Mouse (Mus musculus) inflammation-experienced regulatory T-cells, adult 6 months (primary cell): ENCODE data around the gene Mgat5. TPM values are rescaled to one million over a fixed set of nuclear protein-coding genes. Genes with fewer than 3 reads are reported as not detected.

Source experiments
- ATAC-seq: one replicate; pipeline ENCODE4 v1.8.0; 2017
- polyA plus RNA-seq, 3 experiments: library from polyadenylated mRNA; unstranded; fragments of 100-300 nt; shearing (Covaris generic); gene quantifications; one replicate each; pipeline ENCODE4 v1.2.1; 2017

The Mgat5 gene
- polyA plus RNA-seq, 3 experiments from 2014 or later, result 11.6 to 20.6 (median 16.8) TPM

DNA sequence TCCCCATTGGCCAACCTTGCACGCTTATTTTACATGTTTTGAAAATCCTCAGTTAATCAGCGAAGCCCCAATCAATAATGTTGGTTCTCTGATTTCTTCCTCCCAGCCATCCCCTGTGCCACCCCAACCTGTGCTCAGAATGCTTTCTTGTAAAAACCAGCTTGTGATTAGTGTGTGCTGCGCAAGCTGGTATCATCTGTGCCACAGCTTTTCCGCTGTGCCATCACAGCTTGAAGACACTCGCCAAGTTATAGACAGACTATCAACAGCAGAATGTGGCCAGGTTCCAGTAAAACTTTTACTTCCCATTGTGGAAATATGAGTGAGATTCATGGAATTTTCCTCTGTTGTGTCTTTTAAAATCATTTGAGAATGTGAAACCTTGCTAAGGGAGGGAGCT, 190.9 kb downstream of the Mgat5 start:
- no peak for ATAC-seq

DNA sequence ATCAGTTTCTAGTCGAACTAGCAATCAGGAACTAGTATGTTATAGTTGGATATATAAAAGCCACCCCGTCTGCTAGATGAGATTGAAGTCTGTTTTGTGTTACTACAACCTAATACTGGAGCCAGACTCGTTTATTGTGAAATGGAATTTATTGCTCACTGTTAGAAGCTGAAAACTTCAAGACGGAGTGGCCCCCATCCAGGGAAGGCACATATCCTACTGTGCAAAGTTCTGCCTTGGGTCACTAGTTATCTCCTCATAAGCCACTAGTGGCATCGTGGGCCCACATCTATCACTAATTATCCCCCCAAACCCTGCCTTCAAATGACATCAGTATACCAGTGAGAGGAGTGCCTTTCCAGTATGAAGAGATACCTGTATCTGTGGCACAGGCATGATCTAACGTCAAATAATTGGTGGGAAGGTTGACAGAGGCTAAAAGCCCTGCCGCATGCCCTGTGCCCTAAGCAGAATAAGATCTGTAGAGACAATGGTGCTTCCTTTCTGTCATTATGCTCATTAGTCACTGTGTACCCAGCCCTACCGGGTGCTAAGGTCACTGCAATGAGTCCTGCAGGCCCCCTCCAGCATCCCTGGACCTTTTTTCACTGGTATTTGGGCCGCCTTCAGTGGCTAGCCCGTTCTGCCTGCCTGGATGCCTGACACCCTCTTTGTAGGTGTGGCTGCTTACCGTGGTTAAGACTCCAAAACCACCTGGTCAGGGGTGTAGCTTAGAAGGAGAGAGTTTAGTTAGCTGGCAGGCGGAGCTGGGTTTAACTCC, 191.9 kb downstream of the Mgat5 start:
- ATAC-seq, result no peak

GRCm38 (mm10) chr1:127397396-127397795, 192.6 kb downstream of the Mgat5 start:
- no peak for ATAC-seq

GRCm38 (mm10) chr1:127398186-127398585, 193.4 kb downstream of the Mgat5 start:
- ATAC-seq, result no peak

GRCm38 (mm10) chr1:127400198-127400597, 195.4 kb downstream of the Mgat5 start:
- no peak for ATAC-seq

DNA sequence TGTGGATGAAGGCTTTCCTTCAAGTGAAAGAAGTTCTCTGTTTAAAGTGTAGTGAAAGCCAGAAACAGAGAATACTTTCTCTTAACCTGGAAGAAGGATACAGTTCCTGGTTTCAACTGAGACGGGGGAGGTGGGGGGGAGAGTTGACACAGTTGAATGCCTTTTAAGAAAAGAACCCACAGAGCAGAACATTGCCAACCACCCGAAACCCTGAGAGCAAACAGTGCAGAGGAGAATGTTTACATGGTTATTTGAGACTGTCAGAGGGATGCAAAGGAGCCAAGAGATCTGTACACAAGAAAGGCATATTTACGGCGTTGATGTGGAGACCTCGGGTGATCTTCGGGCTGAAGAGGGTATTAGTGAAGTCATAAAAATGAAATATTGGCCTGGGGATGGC, 195.9 kb downstream of the Mgat5 start:
- no peak for ATAC-seq

- no peak for ATAC-seq
Observed at GRCm38 (mm10) chr1:127404655-127405054, 199.8 kb downstream of the Mgat5 start.

DNA sequence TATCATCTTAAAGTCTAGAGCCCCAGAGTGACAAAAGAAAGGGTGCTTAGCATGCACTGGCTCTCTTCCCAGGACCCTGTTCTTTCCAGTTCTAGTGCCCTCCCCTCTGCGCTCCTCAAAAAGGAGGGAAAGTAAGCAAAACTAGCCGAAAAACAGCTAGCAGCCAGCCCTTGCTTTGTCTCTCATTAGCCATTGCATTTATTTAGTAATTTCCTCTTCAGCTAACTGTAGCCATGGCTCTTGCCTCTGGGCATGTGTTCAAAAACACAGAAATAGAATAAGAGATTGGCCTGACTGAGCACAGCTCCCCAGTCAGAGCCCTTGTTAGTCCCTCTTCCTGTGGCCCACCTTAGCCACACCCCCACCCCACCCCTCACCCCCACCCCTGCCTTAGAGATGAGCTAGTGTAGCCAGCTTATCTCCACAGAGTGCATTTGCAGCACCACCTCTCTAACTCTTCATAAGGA, 204.2 kb downstream of the Mgat5 start:
- ATAC-seq, result no peak

DNA sequence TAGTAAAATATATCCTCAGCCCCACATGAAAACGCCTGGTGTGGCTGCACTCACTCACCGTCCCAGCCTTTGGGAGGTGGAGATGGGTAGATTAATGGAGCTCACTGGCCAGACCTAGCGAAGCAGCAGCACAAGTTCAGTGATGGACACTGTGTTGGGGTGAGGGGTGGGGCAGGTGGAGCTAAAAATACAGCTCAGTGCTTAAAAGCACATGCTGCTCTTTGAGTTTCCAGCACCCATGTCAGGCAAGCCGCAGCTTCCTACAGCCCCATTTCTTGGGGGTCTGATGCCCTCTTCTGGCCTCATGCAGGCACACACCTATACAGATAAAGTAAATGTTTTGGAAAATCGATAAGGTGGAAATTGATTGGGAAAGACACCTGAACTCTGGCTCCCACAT, 204.7 kb downstream of the Mgat5 start:
- peak; percentile 78 for ATAC-seq

GRCm38 (mm10) chr1:127414500-127414899, 209.7 kb downstream of the Mgat5 start:
- no peak for ATAC-seq

GRCm38 (mm10) chr1:127415896-127416295, 211.1 kb downstream of the Mgat5 start:
- ATAC-seq, result no peak

- ATAC-seq, result no peak
Observed at GRCm38 (mm10) chr1:127416971-127417370, 212.2 kb downstream of the Mgat5 start.

DNA sequence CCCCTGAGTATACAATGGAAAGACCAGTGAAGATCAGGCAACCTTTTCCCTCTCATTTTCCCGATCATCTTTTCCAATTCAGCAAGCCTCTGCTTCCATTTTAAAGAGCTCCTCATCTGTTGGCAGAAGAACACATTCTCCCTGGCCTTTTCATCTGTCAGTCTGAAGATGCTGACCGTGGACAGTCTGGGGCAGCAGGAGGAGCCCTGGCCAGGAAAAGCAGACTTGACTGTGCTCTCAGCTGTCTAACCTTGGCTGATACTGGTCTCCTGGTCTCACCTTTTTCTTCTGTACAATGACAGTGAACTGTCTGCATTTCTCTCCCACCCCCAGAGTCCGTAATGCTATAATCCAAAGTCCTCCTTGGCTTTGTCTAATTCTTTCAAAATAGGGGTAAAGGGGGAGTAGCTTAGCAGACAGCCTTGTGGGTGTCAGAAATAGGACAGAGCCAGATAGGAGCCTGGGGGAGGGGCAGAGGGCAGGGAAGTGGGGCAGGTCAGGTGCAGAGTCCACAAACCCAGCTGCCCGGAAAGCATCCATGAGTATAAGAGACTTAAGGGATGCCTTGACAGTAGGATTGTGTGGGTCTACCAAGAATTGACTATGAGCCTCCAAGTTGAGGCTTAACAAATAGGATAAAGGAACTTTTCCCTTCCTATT, 214.2 kb downstream of the Mgat5 start:
- ATAC-seq, result no peak

- ATAC-seq, result no peak
Observed at GRCm38 (mm10) chr1:127419581-127419980, 214.8 kb downstream of the Mgat5 start.

DNA sequence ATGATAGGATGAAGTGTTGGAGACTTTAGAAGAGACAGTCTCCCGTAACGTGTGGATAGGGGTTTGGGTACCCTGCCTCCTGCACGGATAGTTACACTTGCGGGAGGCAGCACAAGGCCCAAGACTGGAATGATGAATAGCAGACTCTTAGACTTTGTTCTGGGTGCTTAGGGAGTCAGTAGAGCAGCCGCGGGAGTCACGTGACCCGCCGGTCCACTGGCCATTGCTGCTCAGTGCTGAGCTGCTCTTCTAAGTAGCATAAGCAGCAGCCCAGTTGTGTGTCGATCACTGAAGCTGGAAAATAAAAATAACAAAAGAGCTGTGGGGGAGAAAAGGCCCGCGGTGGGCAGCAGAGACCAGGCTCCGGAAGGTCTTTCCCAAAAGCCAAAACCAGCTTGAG, 215.6 kb downstream of the Mgat5 start:
- no peak for ATAC-seq

DNA sequence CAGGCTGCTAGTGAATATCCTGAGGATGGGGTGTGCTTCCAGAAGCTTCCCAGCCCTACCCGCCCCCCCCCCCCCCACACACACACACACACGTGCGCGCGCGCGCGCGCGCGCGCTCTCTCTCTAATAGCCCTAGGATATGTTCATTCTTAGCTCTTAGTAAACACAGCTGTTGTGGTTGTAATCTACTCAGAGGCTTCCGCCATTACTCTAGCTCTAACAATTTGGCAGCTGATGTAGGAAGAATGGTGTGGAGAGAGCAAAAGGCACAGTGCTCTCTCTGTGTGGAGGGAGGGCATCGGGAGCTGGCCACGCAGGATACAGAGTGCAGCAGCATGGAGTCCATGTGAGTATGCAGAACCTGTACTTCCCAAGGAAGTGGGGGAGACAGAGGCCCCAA, 216.0 kb downstream of the Mgat5 start:
- no peak for ATAC-seq

DNA sequence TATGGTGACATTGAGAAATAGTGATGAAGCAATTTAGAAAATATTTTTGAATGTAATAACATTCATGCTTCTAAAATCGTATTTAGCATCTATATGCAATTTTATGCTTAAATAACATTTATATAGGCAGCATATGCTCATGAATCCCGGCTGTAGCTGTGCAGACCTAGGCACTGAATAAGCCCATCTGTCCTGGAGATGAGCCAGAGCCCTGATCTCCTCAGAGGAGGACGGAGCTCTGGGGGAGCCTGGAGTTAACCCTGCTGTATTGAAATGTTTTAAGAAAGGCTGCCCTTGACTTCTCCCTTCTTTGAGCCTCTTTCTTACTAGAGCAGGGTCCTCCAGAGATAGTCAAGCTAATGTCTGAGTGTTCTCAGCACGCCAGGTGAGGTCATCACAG, 217.8 kb downstream of the Mgat5 start:
- ATAC-seq, result no peak

GRCm38 (mm10) chr1:127425021-127425532, 220.3 kb downstream of the Mgat5 start:
- peak; percentile 72 for ATAC-seq

DNA sequence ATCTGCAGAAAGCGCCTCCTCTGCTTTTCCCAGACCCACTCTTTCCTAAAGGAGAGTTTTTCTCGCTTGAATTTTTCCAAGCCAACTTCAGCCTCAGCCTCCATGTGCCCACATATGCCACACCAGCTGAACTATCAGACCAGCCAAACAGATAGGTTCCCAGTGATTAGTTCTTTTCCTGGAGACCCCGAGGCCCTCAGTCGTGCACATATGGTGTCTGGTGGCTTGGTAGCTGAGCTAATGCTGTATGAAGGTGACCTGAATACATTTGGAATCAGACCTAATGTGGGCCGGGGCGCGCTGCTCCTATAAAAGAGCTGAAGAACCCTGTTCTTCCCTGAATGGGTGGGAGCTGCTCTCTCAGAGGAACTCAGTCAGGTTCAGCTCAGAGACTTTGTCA, 225.5 kb downstream of the Mgat5 start:
- ATAC-seq, result no peak

DNA sequence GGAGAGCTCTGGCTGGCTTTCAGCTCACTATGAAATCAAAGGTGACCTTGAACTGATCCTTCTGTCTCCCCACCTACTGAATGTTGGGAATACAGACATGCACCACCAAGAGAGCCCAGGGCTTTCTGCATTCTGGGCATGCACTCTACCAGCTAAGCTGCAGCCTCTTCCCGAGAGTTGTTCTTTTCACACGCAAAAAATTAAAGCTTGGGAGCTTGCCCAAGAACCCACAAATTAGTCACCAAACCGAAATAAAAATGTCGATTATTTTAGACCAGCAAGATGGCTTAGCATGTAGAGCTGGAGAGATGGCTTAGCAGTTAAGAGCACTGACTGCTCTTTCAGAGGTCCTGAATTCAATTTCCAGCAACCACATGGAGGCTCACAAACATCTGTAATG, 230.0 kb downstream of the Mgat5 start:
- ATAC-seq, result no peak

DNA sequence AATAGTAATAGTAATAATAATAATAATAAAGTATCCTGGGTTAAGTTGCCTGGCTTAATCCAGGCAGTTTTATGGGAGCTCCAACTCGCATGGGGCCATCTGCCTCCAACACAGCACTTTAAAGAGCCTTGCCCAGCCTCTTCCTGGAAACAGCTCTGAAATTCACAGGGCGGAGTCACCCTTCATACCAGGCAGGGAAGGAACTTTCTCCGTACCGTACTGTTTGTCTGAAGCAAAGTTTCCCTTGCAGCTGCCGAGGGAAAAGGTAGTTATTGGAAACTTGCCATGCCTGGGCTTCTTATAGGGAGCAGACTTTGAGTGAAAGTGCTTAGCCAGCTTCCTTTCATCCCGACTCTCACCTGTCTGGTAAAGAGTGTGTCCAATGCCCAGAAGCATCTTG, 232.3 kb downstream of the Mgat5 start:
- no peak for ATAC-seq

DNA sequence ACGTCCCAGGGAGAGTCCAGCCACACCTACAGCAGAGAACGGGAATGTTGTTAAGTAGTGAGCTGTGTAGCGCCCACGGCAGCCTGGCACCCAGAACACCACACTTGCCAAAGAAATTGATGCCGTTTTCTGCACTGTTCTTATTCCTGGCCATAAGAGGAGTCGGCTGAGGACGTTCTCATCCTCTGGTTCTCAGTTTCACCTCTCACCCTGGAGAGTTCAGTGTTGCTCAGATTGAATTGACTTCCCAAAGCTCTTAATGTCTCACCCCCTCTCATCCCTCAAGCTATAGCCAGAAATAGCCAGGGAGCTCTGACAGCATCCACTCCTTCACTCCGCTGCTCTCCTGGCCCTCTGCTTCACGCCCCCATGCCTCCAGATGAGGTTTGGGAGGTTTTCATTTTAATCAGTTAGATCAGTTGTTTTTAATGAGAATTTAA, 234.7 kb downstream of the Mgat5 start:
- no peak for ATAC-seq

GRCm38 (mm10) chr1:127441007-127441406, 236.2 kb downstream of the Mgat5 start:
- ATAC-seq, result no peak

DNA sequence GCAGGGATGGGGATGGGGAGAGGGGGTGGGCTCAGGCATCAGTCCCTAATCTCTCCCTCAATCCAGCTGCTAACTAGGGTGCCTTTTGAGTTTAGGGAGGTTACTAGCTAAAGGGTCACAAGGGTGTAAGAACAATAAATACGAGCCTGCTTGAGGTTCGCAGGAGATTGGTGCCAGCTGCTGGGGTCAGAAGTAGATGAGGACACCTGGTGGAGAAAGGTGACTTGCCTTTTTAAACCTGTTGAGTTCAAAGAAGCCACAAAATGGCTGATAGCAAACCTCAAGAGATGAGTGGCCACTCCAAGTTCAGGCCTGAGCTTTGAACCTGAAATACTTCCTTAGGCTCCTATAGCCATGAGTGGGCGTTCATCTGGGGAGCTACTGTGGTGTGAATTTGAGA, 236.9 kb downstream of the Mgat5 start:
- no peak for ATAC-seq
